Mouse (Mus musculus) adrenal gland, postnatal 4 days (tissue): ENCODE results near the gene Gm3460. TPM values are rescaled to one million over a fixed set of nuclear protein-coding genes. Genes with fewer than 3 reads are reported as not detected.
A peak's percentile ranks its signal among the peaks of the same experiment; 100 is the strongest.
"Not testable (repeated sequence)": the region's sequence is repeated elsewhere in the genome, so short reads cannot be mapped to it uniquely, and the experiment has no call there.

Experiments
- DNase-seq, 2 experiments: peaks; one replicate each; pipeline ENCODE4 v3.0.0; 2021 to 2022; ENCODE audit warnings: low spot score in 2 of 2, mixed read lengths in 2 of 2
- long read RNA-seq, 2 experiments: library from polyadenylated mRNA; stranded (forward); transcript quantifications; one replicate each; pipeline ENCODE4 v2.0.0; 2021
- total RNA-seq, 2 experiments: library from RNA; stranded (reverse); gene quantifications; 2 replicates each; pipeline ENCODE4 v1.2.3; 2021

Gene Gm3460
- not detected for total RNA-seq
- long read RNA-seq, experiment 1 = 0 reads
- long read RNA-seq, experiment 2 = 0 reads

DNA sequence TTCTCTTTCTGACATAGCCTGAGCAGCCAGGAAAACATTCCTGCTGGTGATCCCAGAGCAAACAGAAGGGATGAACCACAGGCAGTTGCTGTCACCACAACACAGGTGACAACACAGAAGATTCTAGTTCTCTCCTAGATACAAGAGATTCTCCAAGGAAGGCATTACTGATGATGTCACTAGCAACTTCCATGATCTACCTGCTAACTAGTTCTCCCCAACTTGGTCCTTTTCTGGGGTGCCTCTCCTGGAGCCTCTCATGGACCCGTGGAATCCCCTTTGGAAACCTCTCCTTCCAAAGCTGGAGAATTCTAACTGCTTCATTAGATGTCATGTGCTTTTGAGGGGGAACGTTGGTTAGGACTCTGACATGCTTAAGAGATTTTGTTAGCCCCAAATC, at the start of gene Gm3460:
TSS of gene Gm3460 (minus strand) at position 101 of the 400 bp plus-strand sequence.
- not testable (repeated sequence) for DNase-seq

DNA sequence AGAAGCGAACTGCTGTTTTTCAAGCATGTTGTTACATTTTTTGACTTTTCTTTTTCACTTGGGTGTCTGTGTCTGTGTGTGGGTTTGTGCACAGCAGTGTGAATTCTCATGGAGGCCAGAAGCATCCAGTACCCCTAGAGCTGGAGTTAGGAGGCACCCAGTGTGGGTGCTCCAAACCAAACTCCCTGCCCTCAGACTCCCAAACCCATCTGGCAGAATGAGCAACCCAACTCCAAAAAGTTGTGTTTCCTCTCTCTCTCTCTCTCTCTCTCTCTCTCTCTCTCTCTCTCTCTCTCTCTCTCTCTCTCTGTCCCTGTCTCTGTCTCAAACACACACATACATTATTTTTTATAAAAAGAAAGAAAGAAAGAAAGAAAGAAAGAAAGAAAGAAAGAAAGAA, 15.8 kb downstream of the Gm3460 start:
- peak in 1 of 2 experiments; percentile 2 for DNase-seq

GRCm38 (mm10) chr14:6605004-6605403, 17.2 kb downstream of the Gm3460 start:
- DNase-seq = peak in 1 of 2 experiments; percentile 2

DNA sequence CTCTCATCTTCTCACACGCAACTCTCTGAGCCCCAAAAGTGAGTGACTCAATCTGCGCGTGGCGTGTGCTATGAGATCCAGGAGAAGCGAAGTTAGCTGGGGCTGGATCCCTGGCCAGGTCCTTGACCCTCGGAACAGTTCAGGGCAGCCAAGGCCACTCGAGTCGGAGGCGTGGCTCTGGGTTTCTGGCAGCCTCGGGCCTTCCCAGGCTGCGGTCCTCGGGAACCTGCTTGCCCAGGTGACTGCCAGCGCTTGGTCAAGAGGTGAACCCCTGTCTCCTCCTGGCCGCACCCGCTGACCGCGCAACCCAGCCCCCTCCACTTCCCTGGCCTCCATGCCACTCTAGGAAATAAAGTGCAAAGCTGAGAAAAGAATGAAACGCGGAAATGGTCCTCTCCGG, 17.7 kb downstream of the Gm3460 start:
- not testable (repeated sequence) for DNase-seq

- not testable (repeated sequence) for DNase-seq
These were observed 31.7 kb downstream of the Gm3460 start, which contains the start of gene Gm3629 for GRCm38 (mm10) chr14:6590513-6590912. Gene Gm3629 (minus strand): TSS chr14:6590613.

Other genes with a start within 250 kb of the Gm3460 start
- not detected for gene Gm16440, start 232.1 kb downstream of the Gm3460 start, total RNA-seq
- gene Gm3591, start 209.9 kb downstream of the Gm3460 start, total RNA-seq = 1 to 10 TPM in 1 of 2 experiments, not detected in 1; 1.4 TPM
- gene Gm3594, start 177.8 kb downstream of the Gm3460 start, total RNA-seq = not detected
- gene Gm8356, start 85.1 kb downstream of the Gm3460 start, total RNA-seq = not detected
- under 1 TPM; 0.25 to 0.31 TPM for gene Gm3629, start 31.8 kb downstream of the Gm3460 start, total RNA-seq
- gene Gm10251, start 61.8 kb upstream of the Gm3460 start, total RNA-seq = not detected
- gene Gm8050, start 97.8 kb upstream of the Gm3460 start, total RNA-seq = not detected
- 1 to 10 TPM in 1 of 2 experiments, under 1 TPM in 1; 0.85 to 1.8 TPM for gene Gm3636, start 119.9 kb upstream of the Gm3460 start, total RNA-seq
- gene Gm8362, start 152.0 kb upstream of the Gm3460 start, total RNA-seq = not detected
- not detected for gene Gm3642, start 217.9 kb upstream of the Gm3460 start, total RNA-seq